ENCODE assay signal across 16 mouse cellular contexts in genomic region chr2:101592886-101593285, GRCm38 (mm10). TPM values are rescaled to one million over a fixed set of nuclear protein-coding genes. Genes with fewer than 3 reads are reported as not detected.
DNase-seq lines count a peak whose midpoint lies in the region; ATAC-seq and TF ChIP-seq lines count a peak whose summit lies in the region.
"Had no signal": no experiment of that assay in that cellular context is flagged by ENCODE, and none has a peak within 500 bp of the region (broad histone marks: within the 10 kb centered on the region; RNA-seq: fewer than 3 reads in every experiment).

No protein-coding gene starts in this region.

- H3K4me1 ChIP-seq in forebrain, embryonic 15.5 days = peaks cover 25% of the 10 kb centered on the region
- H3K4me1 ChIP-seq in limb, embryonic 10.5 days = peaks cover 32% of the 10 kb centered on the region
- H3K4me1 ChIP-seq in neural tube, embryonic 13.5 days (replicated peaks) = peaks cover 44% of the 10 kb centered on the region

- no peak overlapping the region for H3K4me2 ChIP-seq in forebrain, embryonic 15.5 days (replicated peaks)
- H3K4me2 ChIP-seq in neural tube, embryonic 13.5 days = peak overlapping the region; percentile 24; the same call in 1 of the 2 replicates
- H3K4me2 ChIP-seq: heart, embryonic 12.5 days had no signal

- WGBS in forebrain, embryonic 15.5 days = 8% methylated on average over 8 of the region's 8 CpGs
- 53% methylated on average over 8 of the region's 8 CpGs for WGBS in limb, embryonic 10.5 days
- WGBS in neural tube, embryonic 13.5 days = 22% methylated on average over 8 of the region's 8 CpGs

- no peak for DNase-seq in layer of hippocampus, adult 2 months (ENCODE audit: low spot score in 2 of 2)
- DNase-seq in layer of hippocampus, postnatal 25 days (ENCODE audit: extremely low spot score in 1 of 2, low spot score in 1 of 2) = no peak
- no peak for DNase-seq in limb, embryonic 10.5 days (ENCODE audit: low spot score)
- no peak for DNase-seq in left cerebral cortex, adult 9 months (ENCODE audit: low spot score in 2 of 2)
- DNase-seq in adrenal gland, postnatal 36 days = no peak
- no peak for DNase-seq in adrenal gland, adult 18-20 months (ENCODE audit: low spot score in 2 of 2)
- DNase-seq: cerebellum, adult 11-12 months; gastrocnemius, postnatal 14 days; layer of hippocampus, postnatal 36 days had no signal

- H3K9ac ChIP-seq in forebrain, embryonic 15.5 days (replicated peaks) = no peak overlapping the region
- no peak overlapping the region for H3K9ac ChIP-seq in neural tube, embryonic 13.5 days
- H3K9ac ChIP-seq: heart, embryonic 12.5 days had no signal

- no peak for TF ChIP-seq CTCF in layer of hippocampus, adult 2 months (conservative IDR thresholded peaks at IDR 0.05)

- H3K36me3 ChIP-seq in forebrain, embryonic 15.5 days = no peaks in the 10 kb centered on the region
- no peaks in the 10 kb centered on the region for H3K36me3 ChIP-seq in limb, embryonic 10.5 days
- H3K36me3 ChIP-seq in neural tube, embryonic 13.5 days = no peaks in the 10 kb centered on the region
- H3K36me3 ChIP-seq: heart, embryonic 12.5 days had no signal

- no peaks in the 10 kb centered on the region for H3K27me3 ChIP-seq in forebrain, embryonic 15.5 days
- H3K27me3 ChIP-seq in limb, embryonic 10.5 days (ENCODE audit: low read depth, poor library complexity, severe bottlenecking) = no peaks in the 10 kb centered on the region
- H3K27me3 ChIP-seq in neural tube, embryonic 13.5 days = no peaks in the 10 kb centered on the region
- H3K27me3 ChIP-seq: heart, embryonic 12.5 days had no signal

- peak overlapping the region; percentile 12; the same call in 1 of the 2 replicates for H3K27ac ChIP-seq in layer of hippocampus, adult 2 months
- H3K27ac ChIP-seq in forebrain, embryonic 15.5 days (replicated peaks) = peak overlapping the region; percentile 74
- peak overlapping the region; percentile 43 for H3K27ac ChIP-seq in limb, embryonic 10.5 days
- peak overlapping the region; percentile 87 for H3K27ac ChIP-seq in neural tube, embryonic 13.5 days (replicated peaks)
- H3K27ac ChIP-seq: kidney, postnatal 0 days had no signal

- peak; percentile 42 for ATAC-seq in forebrain, embryonic 15.5 days (replicated peaks)
- peak; percentile 71 for ATAC-seq in neural tube, embryonic 13.5 days (ENCODE audit: low read depth)

- H3K4me3 ChIP-seq in layer of hippocampus, adult 2 months = no peak overlapping the region
- H3K4me3 ChIP-seq in forebrain, embryonic 15.5 days = no peak overlapping the region
- H3K4me3 ChIP-seq in limb, embryonic 10.5 days = no peak overlapping the region
- H3K4me3 ChIP-seq in neural tube, embryonic 13.5 days = no peak overlapping the region
- H3K4me3 ChIP-seq: heart, embryonic 12.5 days had no signal

- no peaks in the 10 kb centered on the region for H3K9me3 ChIP-seq in forebrain, embryonic 15.5 days
- H3K9me3 ChIP-seq in limb, embryonic 10.5 days (replicated peaks) = no peaks in the 10 kb centered on the region
- no peaks in the 10 kb centered on the region for H3K9me3 ChIP-seq in neural tube, embryonic 13.5 days
- H3K9me3 ChIP-seq: heart, embryonic 12.5 days had no signal

RNA-seq across cellular contexts. Expression of gene Rag2, which starts 31.6 kb away (rescaled TPM):
- total RNA-seq in layer of hippocampus, adult 2 months (2021) = not detected
- not detected for total RNA-seq in layer of hippocampus, postnatal 25 days (2021)
- polyA plus RNA-seq in forebrain, embryonic 15.5 days (2015; fragmentation: Nextera tagmentation; extraction: Ambion mirVana) = not detected in 2 replicates
- polyA plus RNA-seq in limb, embryonic 10.5 days (2016; fragmentation: Nextera tagmentation; extraction: Ambion mirVana) = not detected in 2 replicates
- 0.07 TPM in 1 of 2 replicates, not detected in the other for polyA plus RNA-seq in neural tube, embryonic 13.5 days (2015; fragmentation: Nextera tagmentation; extraction: Ambion mirVana)
- not detected for total RNA-seq in adrenal gland, postnatal 36 days (2021)
- not detected for total RNA-seq in adrenal gland, adult 18-20 months (2021)
- total RNA-seq: gastrocnemius, postnatal 14 days; layer of hippocampus, postnatal 36 days; liver, adult 2 months; monocyte, adult 5-6 weeks had no signal
- polyA plus RNA-seq: heart, embryonic 12.5 days; kidney, postnatal 0 days; liver, adult 2 months; small intestine, adult 2 months had no signal

RNA-seq across cellular contexts. Expression of gene Rag1, which starts 56.4 kb away (rescaled TPM):
- total RNA-seq in layer of hippocampus, adult 2 months (2021) = under 1 TPM; 0.15 to 0.25 TPM
- under 1 TPM; 0.16 to 0.22 TPM for total RNA-seq in layer of hippocampus, postnatal 25 days (2021)
- 0.06 and 0.14 TPM in 2 replicates for polyA plus RNA-seq in forebrain, embryonic 15.5 days (2015; fragmentation: Nextera tagmentation; extraction: Ambion mirVana)
- polyA plus RNA-seq in limb, embryonic 10.5 days (2016; fragmentation: Nextera tagmentation; extraction: Ambion mirVana) = 0.08 and 0.58 TPM in 2 replicates
- polyA plus RNA-seq in neural tube, embryonic 13.5 days (2015; fragmentation: Nextera tagmentation; extraction: Ambion mirVana) = 0.04 TPM in 2 replicates
- not detected for total RNA-seq in adrenal gland, postnatal 36 days (2021)
- not detected for total RNA-seq in adrenal gland, adult 18-20 months (2021)
- total RNA-seq: liver, adult 2 months had no signal
- polyA plus RNA-seq: heart, embryonic 12.5 days; liver, adult 2 months; small intestine, adult 2 months had no signal

RNA-seq across cellular contexts. Expression of gene B230118H07Rik, which starts 56.4 kb away (rescaled TPM):
- total RNA-seq in layer of hippocampus, adult 2 months (2021) = 10 to 100 TPM; 32.0 to 32.3 TPM
- total RNA-seq in layer of hippocampus, postnatal 25 days (2021) = 10 to 100 TPM; 30.7 to 33.0 TPM
- polyA plus RNA-seq in forebrain, embryonic 15.5 days (2015; fragmentation: Nextera tagmentation; extraction: Ambion mirVana) = 48.7 and 52.2 TPM in 2 replicates
- polyA plus RNA-seq in limb, embryonic 10.5 days (2016; fragmentation: Nextera tagmentation; extraction: Ambion mirVana) = 46.8 and 54.4 TPM in 2 replicates
- polyA plus RNA-seq in neural tube, embryonic 13.5 days (2015; fragmentation: Nextera tagmentation; extraction: Ambion mirVana) = 60.5 and 66.7 TPM in 2 replicates
- 10 to 100 TPM; 19.7 to 34.6 TPM for total RNA-seq in adrenal gland, postnatal 36 days (2021)
- 10 to 100 TPM; 24.7 to 28.4 TPM for total RNA-seq in adrenal gland, adult 18-20 months (2021)

Comparison
In these comparisons a context has a peak if more than half of its experiments do, and no peak if none do; other contexts are left out.
1. H3K27ac ChIP-seq: peak in every context shown above with its lines; median percentile 87 in neural tube, embryonic 13.5 days; 74 in forebrain, embryonic 15.5 days; 43 in limb, embryonic 10.5 days; 12 in layer of hippocampus, adult 2 months.